Mouse (Mus musculus) 3134 (cell line): ENCODE data around the gene Tmprss11c.
"Not testable (repeated sequence)": the region's sequence is repeated elsewhere in the genome, so short reads cannot be mapped to it uniquely, and the experiment has no call there.

ENCODE experiments used
- DNase-seq: peaks from one replicate; pipeline ENCODE4 v3.0.0-alpha.2; 2011; ENCODE audit warnings: low spot score; ENCODE audit not compliant: insufficient read length; ENCODE audit errors: extremely low read depth

The Tmprss11c gene

GRCm38 (mm10) chr5:86289208-86289607 lies at the start of gene Tmprss11c:
Tmprss11c (minus strand) TSS chr5:86289308.
- no peak for DNase-seq

- DNase-seq: not testable (repeated sequence)
Measured at GRCm38 (mm10) chr5:86318018-86318956, 29.2 kb upstream of the Tmprss11c start.

DNA sequence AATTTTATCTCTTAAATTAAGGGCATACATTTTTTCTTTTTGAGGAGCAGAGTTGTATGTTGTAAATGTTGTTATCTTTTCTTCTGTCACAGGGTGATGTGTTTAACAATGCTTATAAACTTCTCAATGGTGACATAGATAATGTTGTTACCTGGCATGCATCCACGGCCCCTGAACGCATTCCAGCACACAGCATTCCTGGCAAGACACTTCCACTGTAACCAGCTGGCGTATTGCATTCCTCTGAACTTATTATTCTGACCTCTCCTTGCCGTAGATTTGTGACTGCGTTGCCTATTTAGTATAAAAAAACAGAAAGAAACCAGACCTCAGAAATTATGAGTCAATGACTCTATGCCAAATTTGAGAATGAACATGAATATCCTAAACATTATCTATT lies 17.0 kb upstream of the Tmprss11c start:
- DNase-seq: no peak

GRCm38 (mm10) chr5:86303877-86304276 lies 14.8 kb upstream of the Tmprss11c start:
- no peak for DNase-seq

- no peak for DNase-seq
Measured at GRCm38 (mm10) chr5:86246559-86246958, 42.5 kb downstream of the Tmprss11c start.

GRCm38 (mm10) chr5:86244880-86245279 lies 44.2 kb downstream of the Tmprss11c start:
- peak; percentile 73 for DNase-seq

- DNase-seq: no peak
Measured at GRCm38 (mm10) chr5:86244275-86244674, 44.8 kb downstream of the Tmprss11c start.

- DNase-seq: peak; percentile 51
Measured at GRCm38 (mm10) chr5:86227156-86227853, 61.8 kb downstream of the Tmprss11c start.

DNA sequence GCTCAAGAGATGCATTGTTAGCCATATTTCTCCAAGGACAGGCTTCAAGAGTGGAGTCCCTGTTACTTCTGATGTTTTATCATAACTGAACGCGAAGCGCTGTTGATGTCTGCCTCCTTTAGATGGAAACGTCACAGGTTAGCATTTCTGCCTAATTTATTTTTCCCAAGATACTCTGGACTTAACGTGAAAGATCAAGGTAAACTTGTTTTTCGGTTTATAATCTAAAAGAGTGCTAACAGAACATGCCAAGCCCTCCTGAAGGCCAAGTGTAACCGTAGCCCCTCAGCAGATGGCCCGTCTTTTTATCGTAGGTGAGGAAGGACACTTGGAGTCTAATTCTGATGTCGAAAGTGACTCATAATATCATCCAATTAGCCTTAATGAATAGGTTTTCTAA lies 91.3 kb downstream of the Tmprss11c start, which contains the start of gene Gnrhr:
TSS of gene Gnrhr (minus strand) at position 101 of the 400 bp plus-strand sequence.
- no peak for DNase-seq

DNA sequence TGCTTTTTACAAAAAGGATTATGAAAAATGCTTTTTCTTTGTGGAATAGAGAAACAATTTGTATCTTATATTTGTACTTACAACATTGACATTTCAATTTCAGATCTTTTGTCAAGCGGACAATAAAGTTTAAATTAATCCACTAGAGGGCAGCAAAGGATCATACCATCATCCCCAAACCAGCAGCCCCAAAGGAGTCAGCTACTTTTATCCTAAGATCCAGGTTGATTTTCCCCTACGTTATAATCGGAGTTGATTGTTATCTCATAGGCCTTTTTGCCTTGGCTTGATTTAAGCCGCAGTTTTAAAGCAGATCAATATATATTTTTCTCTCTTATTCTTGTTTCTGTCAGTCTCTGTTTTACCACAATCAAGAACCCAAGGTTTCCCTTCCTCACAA lies 97.8 kb downstream of the Tmprss11c start:
- DNase-seq: peak; percentile 7

GRCm38 (mm10) chr5:86190770-86191169 lies 98.3 kb downstream of the Tmprss11c start:
- DNase-seq: no peak

DNA sequence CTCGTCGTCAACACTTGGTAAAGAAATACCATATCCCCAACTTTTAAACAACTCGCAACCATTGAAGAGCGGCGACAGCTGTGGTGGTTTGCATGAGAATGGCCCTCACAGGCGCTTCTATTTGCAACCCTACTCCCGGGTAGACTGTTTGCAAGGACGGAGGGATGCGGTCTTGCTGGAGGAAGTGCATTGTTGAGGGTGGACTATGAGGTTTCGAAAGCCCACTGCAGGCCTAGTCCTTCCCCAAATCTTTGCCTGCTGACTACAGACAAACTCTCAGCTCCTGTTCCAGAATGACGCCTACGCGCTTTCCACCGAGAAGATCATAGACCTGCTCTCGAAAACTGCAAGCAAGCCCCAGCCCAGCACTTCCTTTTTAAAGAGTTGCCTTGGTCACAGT lies 98.8 kb downstream of the Tmprss11c start:
- no peak for DNase-seq

DNA sequence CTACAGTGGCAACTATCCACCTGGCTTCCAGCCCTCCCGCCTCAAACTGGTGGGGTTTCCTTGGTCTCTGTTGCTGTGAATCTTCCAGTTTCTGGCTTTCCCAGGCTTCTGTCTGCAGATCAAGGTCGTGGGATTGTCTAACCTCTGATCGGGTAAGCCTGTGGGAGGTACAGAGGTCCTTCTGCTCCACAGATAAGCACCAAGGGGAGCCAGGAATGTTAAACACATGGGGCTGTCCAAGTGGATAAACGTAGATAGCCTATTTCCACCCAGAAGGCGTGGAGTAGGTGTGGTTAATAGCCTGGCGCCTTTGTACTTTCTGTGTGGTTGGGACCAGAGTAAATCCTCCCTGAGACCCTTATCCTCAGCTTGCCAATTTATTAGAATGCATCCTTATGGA lies 101.7 kb downstream of the Tmprss11c start:
- no peak for DNase-seq
